Mouse (Mus musculus) ES-E14 (cell line): ENCODE results near the gene Zfp507. TPM values are rescaled to one million over a fixed set of nuclear protein-coding genes. Genes with fewer than 3 reads are reported as not detected.

Source experiments
- DNase-seq: peaks from one replicate; pipeline ENCODE4 v3.0.0-alpha.2; 2013; ENCODE audit warnings: low read depth, low spot score
- H3K27ac ChIP-seq: 2 replicates; pipeline ENCODE4 v1.5.1; 2012; ENCODE audit warnings: low read depth, mild to moderate bottlenecking, low read length, moderate library complexity, mixed read lengths; ENCODE audit not compliant: poor library complexity, insufficient read depth, severe bottlenecking
- H3K36me3 ChIP-seq: 2 replicates; pipeline ENCODE4 v1.6.1; 2012; ENCODE audit warnings: mild to moderate bottlenecking, low read length, moderate library complexity, mixed read lengths; ENCODE audit not compliant: control insufficient read depth, poor library complexity, insufficient read depth, severe bottlenecking
- H3K4me1 ChIP-seq, 2 experiments: fragments of 150-350 bp in 1 of 2; sonication (generic) in 1 of 2; 2 replicates each; pipeline ENCODE4 v1.6.1; 2012; ENCODE audit warnings: low read length in 2 of 2, mild to moderate bottlenecking in 1 of 2, mixed read lengths in 1 of 2; ENCODE audit not compliant: control insufficient read depth in 2 of 2, insufficient read depth in 2 of 2, poor library complexity in 1 of 2
- H3K4me3 ChIP-seq, 2 experiments: fragments of 150-350 bp in 1 of 2; sonication (generic) in 1 of 2; 2 replicates each; pipeline ENCODE4 v1.5.1; 2012; ENCODE audit warnings: low read length in 2 of 2, low read depth in 1 of 2, mild to moderate bottlenecking in 1 of 2, mixed read lengths in 1 of 2; ENCODE audit not compliant: insufficient read depth in 1 of 2, poor library complexity in 1 of 2, severe bottlenecking in 1 of 2
- H3K9ac ChIP-seq: 2 replicates; pipeline ENCODE4 v1.6.1; 2012; ENCODE audit warnings: low read depth, mild to moderate bottlenecking, low read length, mixed read lengths; ENCODE audit not compliant: poor library complexity, insufficient read depth, severe bottlenecking
- H3K9me3 ChIP-seq: fragments of 150-350 bp; sonication (generic); 2 replicates; pipeline ENCODE4 v1.6.1; 2012; ENCODE audit warnings: low read depth, mild to moderate bottlenecking, low read length; ENCODE audit not compliant: control insufficient read depth, insufficient read depth
- CHD2 ChIP-seq: IDR thresholded peaks from 2 replicates; pipeline ENCODE4 v1.6.1; 2014; ENCODE audit warnings: mild to moderate bottlenecking, low read depth, low read length, inconsistent platforms
- HCFC1 ChIP-seq: IDR thresholded peaks from 2 replicates; pipeline ENCODE4 v1.6.1; 2012; ENCODE audit warnings: low read length, inconsistent platforms, borderline replicate concordance; ENCODE audit not compliant: insufficient read depth
- MAFK ChIP-seq: IDR thresholded peaks from 2 replicates; pipeline ENCODE4 v1.6.1; 2014; ENCODE audit warnings: mild to moderate bottlenecking, low read depth, low read length, inconsistent platforms; ENCODE audit not compliant: insufficient read depth
- ZC3H11A ChIP-seq: IDR thresholded peaks from 2 replicates; pipeline ENCODE4 v1.6.1; 2012; ENCODE audit warnings: low read depth, mild to moderate bottlenecking, inconsistent platforms, low read length, borderline replicate concordance
- ZNF384 ChIP-seq: IDR thresholded peaks from 2 replicates; pipeline ENCODE4 v1.6.1; 2012; ENCODE audit warnings: low read depth, low read length, inconsistent platforms
- in situ Hi-C, 2 experiments: fragments of 600-800 bp; cut with MboI; formaldehyde crosslinking; loops; one replicate each; pipeline ENCODE4 v1.15.1; 2025; ENCODE audit warnings: low sequenced_read_pairs in 2 of 2, inconsistent platforms in 1 of 2; ENCODE audit not compliant: unreplicated experiment in 2 of 2
- total RNA-seq: library from RNA; depleted of rRNA; stranded (reverse); fragments of 300-350 nt; gene quantifications from 2 replicates; pipeline ENCODE4 v1.2.3, GENCODE M21; 2012

The Zfp507 gene
- total RNA-seq, 1 experiment, result 25.8 TPM

GRCm38 (mm10) chr7:35836415-35836814 lies 33.6 kb upstream of the Zfp507 start:
- in situ Hi-C loops, result no loop called here
- no peak overlapping the region for H3K27ac ChIP-seq
- H3K9me3 ChIP-seq, result no peaks in the 10 kb centered on the region
- no peaks in the 10 kb centered on the region for H3K36me3 ChIP-seq
- DNase-seq, result no peak
- TF ChIP-seq CHD2 (no peak), HCFC1 (no peak), ZNF384 (no peak), MAFK (no peak), ZC3H11A (no peak)
- no peaks in the 10 kb centered on the region for H3K4me1 ChIP-seq
- no peak overlapping the region for H3K4me3 ChIP-seq
- no peak overlapping the region for H3K9ac ChIP-seq

- Histone ChIP-seq H3K4me1 (no peaks in the 10 kb centered on the region), H3K4me3 (no peak overlapping the region), H3K27ac (no peak overlapping the region), H3K36me3 (no peaks in the 10 kb centered on the region), H3K9me3 (no peaks in the 10 kb centered on the region), H3K9ac (no peak overlapping the region)
- no peak for DNase-seq
- TF ChIP-seq ZC3H11A (no peak), HCFC1 (no peak), ZNF384 (no peak), CHD2 (no peak), MAFK (no peak)
- in situ Hi-C loops, result no loop called here
These were observed 27.3 kb upstream of the Zfp507 start for GRCm38 (mm10) chr7:35830119-35830518.

GRCm38 (mm10) chr7:35823906-35824305 lies 21.1 kb upstream of the Zfp507 start:
- no peaks in the 10 kb centered on the region for H3K9me3 ChIP-seq
- H3K4me3 ChIP-seq, result no peak overlapping the region
- in situ Hi-C loops, result no loop called here
- H3K27ac ChIP-seq, result no peak overlapping the region
- no peak for DNase-seq
- H3K36me3 ChIP-seq, result no peaks in the 10 kb centered on the region
- H3K4me1 ChIP-seq, result no peaks in the 10 kb centered on the region
- H3K9ac ChIP-seq, result no peak overlapping the region
- TF ChIP-seq ZNF384 (no peak), CHD2 (no peak), ZC3H11A (no peak), MAFK (no peak), HCFC1 (no peak)

GRCm38 (mm10) chr7:35822320-35822719 lies 19.5 kb upstream of the Zfp507 start:
- Histone ChIP-seq H3K9me3 (no peaks in the 10 kb centered on the region), H3K4me3 (no peak overlapping the region), H3K9ac (no peak overlapping the region), H3K27ac (no peak overlapping the region), H3K36me3 (no peaks in the 10 kb centered on the region), H3K4me1 (no peaks in the 10 kb centered on the region)
- no peak for DNase-seq
- TF ChIP-seq HCFC1 (no peak), ZNF384 (no peak), ZC3H11A (no peak), MAFK (no peak), CHD2 (no peak)
- in situ Hi-C loops, result no loop called here

- in situ Hi-C loops, result no loop called here
- no peak for TF ChIP-seq CHD2
- no peaks in the 10 kb centered on the region for H3K4me1 ChIP-seq
- H3K36me3 ChIP-seq, result no peaks in the 10 kb centered on the region
- H3K27ac ChIP-seq, result no peak overlapping the region
- no peak overlapping the region for H3K9ac ChIP-seq
- DNase-seq, result no peak
- no peak overlapping the region for H3K4me3 ChIP-seq
- no peaks in the 10 kb centered on the region for H3K9me3 ChIP-seq
These were observed 18.6 kb upstream of the Zfp507 start for GRCm38 (mm10) chr7:35821357-35821756.
